Mouse (Mus musculus) G1E (cell line): ENCODE data around the gene Auts2.

Experiments used
- CTCF ChIP-seq: IDR thresholded peaks from 2 replicates; pipeline ENCODE4 v1.5.1; 2012; ENCODE audit warnings: low read depth, low read length, inconsistent platforms, mixed read lengths
- GATA1 ChIP-seq: IDR thresholded peaks from 2 replicates; pipeline ENCODE4 v1.6.1; 2012; ENCODE audit warnings: borderline replicate concordance, low read length, inconsistent platforms, mixed read lengths
- GATA2 ChIP-seq: IDR thresholded peaks from 2 replicates; pipeline ENCODE4 v1.6.1; 2012; ENCODE audit warnings: low read depth, low read length, inconsistent platforms, borderline replicate concordance
- POLR2AphosphoS5 ChIP-seq: IDR thresholded peaks from 2 replicates; pipeline ENCODE4 v1.6.1; 2012; ENCODE audit warnings: low read depth, low read length, inconsistent platforms; ENCODE audit not compliant: insufficient replicate concordance
- TAL1 ChIP-seq: conservative IDR thresholded peaks from 2 replicates; pipeline ENCODE4 v1.6.1; 2012; ENCODE audit warnings: low read depth, low read length, inconsistent platforms, mixed read lengths

GRCm38 (mm10) chr5:131948571-131949151 lies 594.5 kb downstream of the Auts2 start:
- TF ChIP-seq CTCF (no peak), GATA1 (no peak), GATA2 (no peak), TAL1 (no peak), POLR2AphosphoS5 (no peak)
